ENCODE assay signal across 8 mouse cellular contexts in the genomic region with DNA sequence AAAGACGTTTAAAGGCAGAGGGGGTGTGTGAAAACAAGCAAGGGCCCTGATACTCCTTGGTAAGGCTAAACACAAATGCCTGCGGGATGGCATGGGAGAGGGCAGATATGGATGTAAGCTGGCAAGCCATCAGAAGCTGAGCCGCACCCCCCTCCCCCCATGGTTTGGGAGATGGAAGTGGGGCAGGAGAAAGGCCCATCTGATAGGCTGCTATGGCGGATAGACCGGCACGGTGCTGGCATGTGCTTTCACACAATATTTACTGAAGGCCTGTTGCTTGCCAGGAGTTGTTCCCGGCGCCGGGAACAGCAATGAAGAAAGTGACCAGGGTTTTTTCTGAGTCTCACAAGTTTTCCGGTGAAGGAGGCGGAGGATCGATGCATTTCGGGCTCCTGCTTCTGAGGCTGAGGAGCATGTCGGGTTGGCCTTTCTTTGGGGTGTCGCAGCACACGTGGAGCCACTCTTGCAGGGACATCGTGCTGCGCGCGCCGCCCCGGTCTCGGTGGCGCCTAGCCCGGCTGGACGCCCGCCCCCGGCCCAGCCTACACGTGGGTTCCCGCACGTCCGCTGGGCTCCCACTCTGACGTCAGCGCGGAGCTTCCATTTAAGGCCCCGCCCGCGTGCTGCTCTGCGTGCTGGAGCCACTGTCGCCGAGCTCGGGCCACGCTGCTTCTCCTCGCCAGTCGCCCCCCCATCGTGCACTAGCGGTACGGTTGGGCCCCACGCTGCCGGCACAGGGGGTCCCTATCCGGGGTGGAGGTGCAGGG. TPM values are rescaled to one million over a fixed set of nuclear protein-coding genes. Genes with fewer than 3 reads are reported as not detected.
A peak's percentile ranks its signal among the peaks of the same experiment; 100 is the strongest.
DNase-seq lines count a peak whose midpoint lies in the region; ATAC-seq and TF ChIP-seq lines count a peak whose summit lies in the region.

No protein-coding gene starts in this region.

- under 1% methylated on average over 51 of the region's 51 CpGs for WGBS in bone marrow, adult 2 months
- WGBS in embryonic facial prominence, embryonic 15.5 days: under 1% methylated on average over 50 of the region's 51 CpGs
- under 1% methylated on average over 50 of the region's 51 CpGs for WGBS in limb, embryonic 14.5 days
- WGBS in midbrain, embryonic 16.5 days: under 1% methylated on average over 50 of the region's 51 CpGs
- 1% methylated on average over 51 of the region's 51 CpGs for WGBS in spleen, adult 2 months

- H3K4me1 ChIP-seq in bone marrow, adult 2 months (ENCODE audit: control insufficient read depth, insufficient read depth, low read length): peaks cover 6% of the 10 kb centered on the region
- peaks cover 14% of the 10 kb centered on the region for H3K4me1 ChIP-seq in embryonic facial prominence, embryonic 15.5 days
- H3K4me1 ChIP-seq in limb, embryonic 14.5 days (ENCODE audit: control insufficient read depth, insufficient read depth, low read length): peaks cover 11% of the 10 kb centered on the region
- peaks cover 8% of the 10 kb centered on the region for H3K4me1 ChIP-seq in midbrain, embryonic 16.5 days (ENCODE audit: control insufficient read depth, insufficient read depth, low read length)
- no peaks in the 10 kb centered on the region; the same call in 1 of the 2 replicates for H3K4me1 ChIP-seq in spleen, adult 2 months (ENCODE audit: control insufficient read depth, insufficient read depth, insufficient read length)

- peak overlapping the region; percentile 85 for H3K4me3 ChIP-seq in bone marrow, adult 2 months (replicated peaks; ENCODE audit: control insufficient read depth, low read depth, low read length)
- peak overlapping the region; percentile 96 for H3K4me3 ChIP-seq in embryonic facial prominence, embryonic 15.5 days (replicated peaks)
- peak overlapping the region; percentile 96 for H3K4me3 ChIP-seq in limb, embryonic 14.5 days (replicated peaks; ENCODE audit: low read length)
- H3K4me3 ChIP-seq in midbrain, embryonic 16.5 days (ENCODE audit: low read depth, low read length): peak overlapping the region; percentile 61
- H3K4me3 ChIP-seq in spleen, adult 2 months (ENCODE audit: extremely low read depth, insufficient read depth, insufficient read length): peak overlapping the region; percentile 96

- H3K27me3 ChIP-seq in embryonic facial prominence, embryonic 15.5 days: no peaks in the 10 kb centered on the region
- no peaks in the 10 kb centered on the region for H3K27me3 ChIP-seq in limb, embryonic 14.5 days (ENCODE audit: control insufficient read depth, insufficient read depth, low read length)
- H3K27me3 ChIP-seq in midbrain, embryonic 16.5 days (ENCODE audit: control insufficient read depth, insufficient read depth, low read depth, low read length): no peaks in the 10 kb centered on the region
- H3K27me3 ChIP-seq in spleen, adult 2 months (ENCODE audit: control insufficient read depth, insufficient read depth, low read length): no peaks in the 10 kb centered on the region

- peak; percentile 96 for DNase-seq in A20 (ENCODE audit: low read depth, low spot score)
- DNase-seq in heart, adult 9 months (ENCODE audit: low spot score in 2 of 2): peak; percentile 92 to 93
- peak; percentile 92 for DNase-seq in kidney, adult 9 months
- peak; percentile 93 for DNase-seq in limb, embryonic 14.5 days (ENCODE audit: low spot score)
- peak; percentile 77 to 92 for DNase-seq in spleen, adult 2 months (ENCODE audit: low read depth in 1 of 2, low spot score in 2 of 2)

- H3K9me3 ChIP-seq in embryonic facial prominence, embryonic 15.5 days (replicated peaks): no peaks in the 10 kb centered on the region
- no peaks in the 10 kb centered on the region for H3K9me3 ChIP-seq in limb, embryonic 14.5 days (ENCODE audit: control insufficient read depth, low read length)
- no peaks in the 10 kb centered on the region for H3K9me3 ChIP-seq in midbrain, embryonic 16.5 days (replicated peaks; ENCODE audit: control insufficient read depth, low read length, poor library complexity, severe bottlenecking)

- H3K4me2 ChIP-seq in embryonic facial prominence, embryonic 15.5 days (replicated peaks): peak overlapping the region; percentile 70
- H3K4me2 ChIP-seq in limb, embryonic 14.5 days (replicated peaks; ENCODE audit: low read depth, low read length, severe bottlenecking): peak overlapping the region; percentile 82
- H3K4me2 ChIP-seq in midbrain, embryonic 16.5 days (ENCODE audit: low read length): peak overlapping the region; percentile 58

- peaks cover 26% of the 10 kb centered on the region for H3K36me3 ChIP-seq in embryonic facial prominence, embryonic 15.5 days
- H3K36me3 ChIP-seq in limb, embryonic 14.5 days (ENCODE audit: control insufficient read depth, insufficient read depth, low read length): peaks cover 30% of the 10 kb centered on the region
- peaks cover 11% of the 10 kb centered on the region; the same call in 1 of the 2 replicates for H3K36me3 ChIP-seq in midbrain, embryonic 16.5 days (ENCODE audit: control insufficient read depth, insufficient read depth, low read length)
- peaks cover 17% of the 10 kb centered on the region for H3K36me3 ChIP-seq in spleen, adult 2 months (ENCODE audit: control insufficient read depth, insufficient read depth, low read length)

- no peak for TF ChIP-seq CTCF in bone marrow, adult 2 months (IDR thresholded peaks at IDR 0.05; ENCODE audit: control insufficient read depth, insufficient read depth, low read length)
- TF ChIP-seq CTCF in spleen, adult 2 months (IDR thresholded peaks at IDR 0.05; ENCODE audit: extremely low read depth, insufficient read depth, insufficient read length, insufficient replicate concordance): no peak

- TF ChIP-seq POLR2A in bone marrow, adult 2 months (IDR thresholded peaks at IDR 0.05; ENCODE audit: borderline replicate concordance, control insufficient read depth, low read depth, low read length): peak; percentile 97
- peak; percentile 97 for TF ChIP-seq POLR2A in limb, embryonic 14.5 days (IDR thresholded peaks at IDR 0.05; ENCODE audit: borderline replicate concordance, extremely low read depth, insufficient read depth, insufficient read length)
- TF ChIP-seq POLR2A in spleen, adult 2 months (IDR thresholded peaks at IDR 0.05; ENCODE audit: low read depth, low read length): peak; percentile 97

- H3K27ac ChIP-seq in bone marrow, adult 2 months (ENCODE audit: control insufficient read depth, insufficient read depth, low read depth, low read length, poor library complexity): peak overlapping the region; percentile 78
- H3K27ac ChIP-seq in embryonic facial prominence, embryonic 15.5 days (replicated peaks): peak overlapping the region; percentile 99
- peak overlapping the region; percentile 95 for H3K27ac ChIP-seq in limb, embryonic 14.5 days (replicated peaks; ENCODE audit: low read depth, low read length)
- H3K27ac ChIP-seq in midbrain, embryonic 16.5 days (ENCODE audit: low read length): peak overlapping the region; percentile 83
- peak overlapping the region; percentile 97 for H3K27ac ChIP-seq in spleen, adult 2 months (ENCODE audit: insufficient read depth, low read length)

- peak; percentile 91 for ATAC-seq in embryonic facial prominence, embryonic 15.5 days (ENCODE audit: insufficient number of reproducible peaks, low FRiP score, low TSS enrichment, low read depth)
- peak; percentile 96 for ATAC-seq in limb, embryonic 14.5 days (ENCODE audit: low FRiP score, low read depth)
- peak; percentile 90 for ATAC-seq in midbrain, embryonic 16.5 days

- peak overlapping the region; percentile 96 for H3K9ac ChIP-seq in embryonic facial prominence, embryonic 15.5 days
- H3K9ac ChIP-seq in limb, embryonic 14.5 days (ENCODE audit: low read depth, low read length, severe bottlenecking): peak overlapping the region; percentile 96
- H3K9ac ChIP-seq in midbrain, embryonic 16.5 days (ENCODE audit: low read depth, low read length): peak overlapping the region; percentile 74

RNA-seq across cellular contexts. Expression of gene Ldha, which starts 4.1 kb away (rescaled TPM):
- 177 and 332 TPM in 2 replicates for polyA plus RNA-seq in bone marrow, adult 2 months (2011; ENCODE audit: insufficient read depth, insufficient read length, low replicate concordance, missing spikeins)
- polyA plus RNA-seq in embryonic facial prominence, embryonic 15.5 days (2015; fragmentation: Nextera tagmentation; extraction: Ambion mirVana): 1,512 and 1,560 TPM in 2 replicates
- 692 and 736 TPM in 2 replicates for polyA plus RNA-seq in limb, embryonic 14.5 days (2012; rRNA removed)
- 1,461 and 1,594 TPM in 2 replicates for polyA plus RNA-seq in limb, embryonic 14.5 days (2014; fragmentation: Nextera tagmentation; extraction: Ambion mirVana)
- polyA plus RNA-seq in midbrain, embryonic 16.5 days (2015; fragmentation: Nextera tagmentation; extraction: Ambion mirVana): 596 and 701 TPM in 2 replicates
- 165 and 196 TPM in 2 replicates for polyA plus RNA-seq in spleen, adult 2 months (2012; rRNA removed)

RNA-seq across cellular contexts. Expression of gene Ldhc, which starts 15.6 kb away (rescaled TPM):
- 1.3 and 2.6 TPM in 2 replicates for polyA plus RNA-seq in bone marrow, adult 2 months (2011; ENCODE audit: insufficient read depth, insufficient read length, low replicate concordance, missing spikeins)
- polyA plus RNA-seq in embryonic facial prominence, embryonic 15.5 days (2015; fragmentation: Nextera tagmentation; extraction: Ambion mirVana): 0.35 TPM in 1 of 2 replicates, not detected in the other
- polyA plus RNA-seq in limb, embryonic 14.5 days (2012; rRNA removed): 0.06 TPM in 1 of 2 replicates, not detected in the other
- polyA plus RNA-seq in limb, embryonic 14.5 days (2014; fragmentation: Nextera tagmentation; extraction: Ambion mirVana): not detected in 2 replicates
- 0.33 and 0.46 TPM in 2 replicates for polyA plus RNA-seq in midbrain, embryonic 16.5 days (2015; fragmentation: Nextera tagmentation; extraction: Ambion mirVana)
- 0.09 TPM in 1 of 2 replicates, not detected in the other for polyA plus RNA-seq in spleen, adult 2 months (2012; rRNA removed)

RNA-seq across cellular contexts. Expression of gene Gtf2h1, which starts 49.5 kb away (rescaled TPM):
- 16.0 and 20.0 TPM in 2 replicates for polyA plus RNA-seq in bone marrow, adult 2 months (2011; ENCODE audit: insufficient read depth, insufficient read length, low replicate concordance, missing spikeins)
- 47.1 and 48.5 TPM in 2 replicates for polyA plus RNA-seq in embryonic facial prominence, embryonic 15.5 days (2015; fragmentation: Nextera tagmentation; extraction: Ambion mirVana)
- 24.3 and 34.2 TPM in 2 replicates for polyA plus RNA-seq in limb, embryonic 14.5 days (2012; rRNA removed)
- polyA plus RNA-seq in limb, embryonic 14.5 days (2014; fragmentation: Nextera tagmentation; extraction: Ambion mirVana): 53.1 and 53.5 TPM in 2 replicates
- 40.9 and 46.8 TPM in 2 replicates for polyA plus RNA-seq in midbrain, embryonic 16.5 days (2015; fragmentation: Nextera tagmentation; extraction: Ambion mirVana)
- polyA plus RNA-seq in spleen, adult 2 months (2012; rRNA removed): 4.7 and 5.4 TPM in 2 replicates

RNA-seq across cellular contexts. Expression of gene Hps5, which starts 49.5 kb away (rescaled TPM):
- polyA plus RNA-seq in bone marrow, adult 2 months (2011; ENCODE audit: insufficient read depth, insufficient read length, low replicate concordance, missing spikeins): 6.0 and 19.3 TPM in 2 replicates
- polyA plus RNA-seq in embryonic facial prominence, embryonic 15.5 days (2015; fragmentation: Nextera tagmentation; extraction: Ambion mirVana): 21.2 and 23.4 TPM in 2 replicates
- polyA plus RNA-seq in limb, embryonic 14.5 days (2012; rRNA removed): 34.2 and 36.5 TPM in 2 replicates
- 20.6 and 23.6 TPM in 2 replicates for polyA plus RNA-seq in limb, embryonic 14.5 days (2014; fragmentation: Nextera tagmentation; extraction: Ambion mirVana)
- 11.1 and 14.0 TPM in 2 replicates for polyA plus RNA-seq in midbrain, embryonic 16.5 days (2015; fragmentation: Nextera tagmentation; extraction: Ambion mirVana)
- polyA plus RNA-seq in spleen, adult 2 months (2012; rRNA removed): 16.6 and 20.3 TPM in 2 replicates

Comparison
In these comparisons a context has a peak if more than half of its experiments do, and no peak if none do; other contexts are left out.
1. Peak in every context shown above with its lines: DNase-seq, ATAC-seq, H3K4me3 ChIP-seq and H3K27ac ChIP-seq.